Mouse (Mus musculus): ENCODE results near the gene Hid1.

DNA sequence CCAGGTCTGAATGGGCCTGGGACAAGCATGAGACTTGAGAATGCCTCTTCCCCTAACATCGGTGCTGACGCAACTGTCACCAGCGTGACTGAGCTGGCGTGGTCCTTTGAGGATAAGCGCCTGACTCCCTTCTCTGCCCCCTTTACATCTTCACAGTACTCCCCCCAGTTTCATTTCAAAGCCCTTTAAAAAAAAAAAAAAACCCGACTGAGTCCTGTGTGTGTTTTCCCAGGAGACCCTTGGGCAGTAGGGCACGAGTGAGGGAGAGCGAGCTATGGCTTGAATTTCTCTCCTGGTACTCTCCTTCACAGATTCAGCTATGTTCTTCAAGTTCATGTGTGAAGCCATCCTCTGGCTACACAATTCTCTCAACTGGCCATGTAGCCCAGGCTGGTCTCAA, 69.4 kb downstream of the Hid1 start:
- TF ChIP-seq CTCF (IDR thresholded peaks at IDR 0.05; ENCODE audit: low read depth) (no peak), EP300 (IDR thresholded peaks at IDR 0.05; ENCODE audit: low read depth) (no peak)

Measured in liver, postnatal 0 days (tissue).